Mouse (Mus musculus) stomach, postnatal 0 days (tissue): Measurements from ENCODE around the gene Anln. TPM values are rescaled to one million over a fixed set of nuclear protein-coding genes. Genes with fewer than 3 reads are reported as not detected.

ENCODE experiments used
- ATAC-seq: fragments of 200-750 bp; cut with Nextera tagmentation; 2 replicates; pipeline ENCODE4 v1.8.0; 2017; ENCODE audit not compliant: low FRiP score, low TSS enrichment
- DNase-seq: peaks from one replicate; pipeline ENCODE4 v3.0.0-alpha.2; 2016; ENCODE audit warnings: low spot score
- H3K27ac ChIP-seq: fragments of 300-500 bp; sonication (generic); replicated peaks from 2 replicates; pipeline ENCODE4 v1.5.1; 2014; ENCODE audit warnings: mild to moderate bottlenecking, control low read depth
- H3K27me3 ChIP-seq: fragments of 300-500 bp; sonication (generic); 2 replicates; pipeline ENCODE4 v1.6.1; 2014; ENCODE audit warnings: low read length; ENCODE audit not compliant: control insufficient read depth, insufficient read depth
- H3K36me3 ChIP-seq: fragments of 300-500 bp; sonication (generic); 2 replicates; pipeline ENCODE4 v1.6.1; 2014; ENCODE audit warnings: low read length, mixed read lengths; ENCODE audit not compliant: control insufficient read depth, insufficient read depth
- H3K4me1 ChIP-seq: fragments of 300-500 bp; sonication (generic); replicated peaks from 2 replicates; pipeline ENCODE4 v1.6.1; 2014; ENCODE audit warnings: antibody characterized with exemption; ENCODE audit not compliant: control insufficient read depth, insufficient read depth
- H3K4me2 ChIP-seq: fragments of 300-500 bp; sonication (generic); replicated peaks from 2 replicates; pipeline ENCODE4 v1.6.1; 2014; ENCODE audit warnings: low read depth, mild to moderate bottlenecking, control low read depth, moderate library complexity
- H3K4me3 ChIP-seq: fragments of 300-500 bp; sonication (generic); 2 replicates; pipeline ENCODE4 v1.5.1; 2014; ENCODE audit warnings: low read depth, low read length, control low read depth
- H3K9ac ChIP-seq: fragments of 300-500 bp; sonication (generic); 2 replicates; pipeline ENCODE4 v1.6.1; 2014; ENCODE audit warnings: mild to moderate bottlenecking, low read length, control low read depth, mixed read lengths
- H3K9me3 ChIP-seq: fragments of 300-500 bp; sonication (generic); 2 replicates; pipeline ENCODE4 v1.6.1; 2016; ENCODE audit warnings: low read length; ENCODE audit not compliant: control insufficient read depth
- CTCF ChIP-seq: IDR thresholded peaks from 2 replicates; pipeline ENCODE4 v1.5.1; 2016; ENCODE audit warnings: antibody characterized with exemption, low read depth, mild to moderate bottlenecking, moderate library complexity
- EP300 ChIP-seq: optimal IDR thresholded peaks from 2 replicates; pipeline ENCODE3; 2016; ENCODE audit warnings: antibody characterized with exemption
- whole genome bisulfite sequencing: fragments of 180-500 bp; shearing (Covaris S2); extraction: QIAGEN DNeasy Blood & Tissue Kit; methylation state at CpG from one replicate; pipeline ENCODE4 v1.1.7; 2014; 5-methylcytosine and 5-hydroxymethylcytosine counted together
- polyA plus RNA-seq: library from polyadenylated mRNA; unstranded; fragments of >200 nt; fragmentation: Nextera tagmentation; extraction: Ambion mirVana; gene quantifications from 2 replicates; pipeline ENCODE4 v1.2.1, GENCODE M21; 2015

The Anln gene
- polyA plus RNA-seq, 1 experiment from 2014 or later, result 15.7 TPM

DNA sequence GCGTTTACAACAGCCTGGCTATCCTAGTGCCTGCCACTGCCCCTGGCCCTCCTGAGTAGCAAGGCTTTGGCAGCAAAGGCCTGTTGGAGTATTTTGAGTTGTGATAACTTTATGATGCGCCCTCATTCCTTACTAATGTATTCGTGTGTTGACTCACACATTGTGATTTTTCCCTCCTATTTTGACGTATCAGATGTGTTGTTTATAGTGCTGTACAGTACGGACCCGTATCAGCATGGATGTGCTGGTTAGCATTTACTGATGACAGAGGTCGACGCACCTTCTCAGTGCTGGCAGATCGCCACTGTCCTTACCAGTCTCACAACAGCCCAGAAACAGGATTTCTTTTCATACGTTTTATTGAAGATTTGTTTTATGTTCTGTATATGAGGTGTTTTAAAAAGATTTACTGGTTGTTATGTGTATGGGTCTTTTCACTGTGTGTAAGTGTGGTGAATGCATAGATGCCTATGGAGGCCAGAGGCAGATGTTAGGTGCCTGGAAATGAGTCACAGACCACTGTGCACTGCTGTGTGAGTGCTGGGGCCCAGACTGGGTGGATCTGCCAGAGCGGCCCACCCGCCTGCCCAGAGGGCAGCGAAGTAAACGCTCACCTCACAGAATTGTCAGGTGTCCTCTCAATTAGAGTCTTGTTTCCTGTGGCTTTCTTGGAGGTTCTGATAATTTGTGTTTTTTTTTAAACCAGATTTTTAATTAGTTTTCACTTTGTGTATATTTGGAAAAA lies 39.9 kb upstream of the Anln start:
- WGBS, result 78% methylated on average over 14 of the region's 14 CpGs
- H3K9ac ChIP-seq, result no peak overlapping the region
- H3K27ac ChIP-seq, result no peak overlapping the region
- TF ChIP-seq CTCF (no peak), EP300 (no peak)
- H3K4me3 ChIP-seq, result no peak overlapping the region
- H3K4me1 ChIP-seq, result 0 out of 2 replicates have a peak, but pooled peaks cover 7% of the 10 kb centered on the region
- no peaks in the 10 kb centered on the region for H3K36me3 ChIP-seq
- ATAC-seq (no peak), DNase-seq (no peak)
- H3K27me3 ChIP-seq, result no peaks in the 10 kb centered on the region
- no peaks in the 10 kb centered on the region for H3K9me3 ChIP-seq
- H3K4me2 ChIP-seq, result no peak overlapping the region

DNA sequence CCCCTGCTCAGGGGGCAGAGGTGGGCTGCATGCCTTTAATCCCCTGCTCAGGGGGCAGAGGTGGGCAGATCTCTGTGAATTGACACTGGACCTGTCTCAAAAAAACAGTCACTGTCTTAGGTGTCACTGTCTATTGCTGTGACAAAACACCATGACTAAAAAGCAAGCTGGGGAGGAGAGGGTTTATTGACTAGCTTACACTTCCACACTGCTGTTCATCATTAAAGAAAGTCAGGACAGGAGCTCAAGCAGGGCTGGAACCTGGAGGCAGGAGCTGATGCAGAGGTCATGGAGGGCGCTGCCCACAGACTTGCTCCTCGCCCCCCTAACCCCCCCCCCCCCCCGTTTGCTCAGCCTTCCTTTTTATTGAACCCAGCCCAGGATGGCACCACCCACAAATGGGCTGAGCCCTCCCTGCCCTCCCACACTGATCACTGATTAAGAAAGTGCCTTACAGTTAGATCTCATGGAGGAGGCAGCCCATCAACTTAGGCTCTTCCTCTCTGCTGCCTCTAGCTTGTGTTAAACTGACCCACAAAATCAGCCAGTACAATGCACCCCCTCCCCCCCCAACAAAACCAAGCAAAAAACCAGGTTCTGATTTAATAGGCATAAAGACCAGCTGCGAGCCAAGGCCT lies 39.2 kb upstream of the Anln start:
- Histone ChIP-seq H3K9ac (no peak overlapping the region), H3K36me3 (no peaks in the 10 kb centered on the region), H3K4me2 (no peak overlapping the region), H3K9me3 (no peaks in the 10 kb centered on the region), H3K4me3 (no peak overlapping the region), H3K27ac (no peak overlapping the region), H3K4me1 (0 out of 2 replicates have a peak, but pooled peaks cover 7% of the 10 kb centered on the region), H3K27me3 (no peaks in the 10 kb centered on the region)
- TF ChIP-seq CTCF, result no peak
- no peak for TF ChIP-seq EP300
- WGBS, result 62% methylated on average over 3 of the region's 4 CpGs
- ATAC-seq (no peak), DNase-seq (no peak)

DNA sequence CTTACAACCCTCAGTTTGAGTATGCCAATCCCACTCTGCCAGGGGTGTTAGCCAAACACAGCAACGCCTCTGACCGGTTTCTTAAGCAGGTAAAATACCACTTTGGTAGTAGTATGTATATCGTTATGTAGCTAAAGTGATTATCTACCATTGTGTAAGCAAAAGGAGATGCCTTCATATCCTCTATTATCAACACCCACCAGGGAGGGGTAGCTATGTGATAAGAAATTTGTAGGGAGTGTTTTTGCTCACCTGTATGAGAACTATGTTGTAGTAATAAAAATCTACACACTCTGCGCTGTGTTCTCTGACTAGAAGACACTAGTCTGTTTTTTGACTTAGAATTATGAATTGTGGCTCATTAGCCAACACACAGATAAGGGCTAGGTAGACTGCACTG lies 35.7 kb upstream of the Anln start:
- TF ChIP-seq EP300 (no peak), CTCF (no peak)
- no peaks in the 10 kb centered on the region for H3K27me3 ChIP-seq
- DNase-seq (no peak), ATAC-seq (no peak)
- H3K4me1 ChIP-seq, result 0 out of 2 replicates have a peak, but pooled peaks cover 2% of the 10 kb centered on the region
- H3K36me3 ChIP-seq, result no peaks in the 10 kb centered on the region
- H3K4me2 ChIP-seq, result no peak overlapping the region
- no peaks in the 10 kb centered on the region for H3K9me3 ChIP-seq
- H3K9ac ChIP-seq, result no peak overlapping the region
- H3K27ac ChIP-seq, result no peak overlapping the region
- no peak overlapping the region for H3K4me3 ChIP-seq
- WGBS, result 77% methylated on average over 4 of the region's 4 CpGs

DNA sequence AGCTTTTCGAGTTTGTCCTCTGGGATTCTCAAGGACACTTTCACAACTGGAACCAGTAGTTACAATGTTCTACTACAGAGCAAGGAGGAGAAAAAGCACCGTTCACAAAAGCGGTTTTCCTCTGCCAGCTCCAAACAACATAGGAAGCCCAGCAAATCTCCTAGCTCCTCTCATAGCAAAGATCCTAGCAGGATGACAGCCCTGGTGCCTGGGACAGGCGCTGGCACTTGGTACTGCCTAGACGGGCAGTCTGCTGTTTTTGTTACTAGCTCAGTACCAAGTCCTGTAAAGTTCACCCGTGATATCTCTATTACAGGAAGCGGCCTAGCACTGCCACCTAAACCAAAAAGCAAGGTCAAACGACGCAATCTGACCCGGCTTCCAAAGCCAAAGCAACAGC lies 35.2 kb upstream of the Anln start:
- no peak overlapping the region for H3K4me3 ChIP-seq
- 76% methylated on average over 10 of the region's 10 CpGs for WGBS
- H3K9ac ChIP-seq, result no peak overlapping the region
- no peaks in the 10 kb centered on the region for H3K27me3 ChIP-seq
- no peak overlapping the region for H3K27ac ChIP-seq
- no peaks in the 10 kb centered on the region for H3K36me3 ChIP-seq
- no peaks in the 10 kb centered on the region for H3K4me1 ChIP-seq
- H3K9me3 ChIP-seq, result no peaks in the 10 kb centered on the region
- DNase-seq (no peak), ATAC-seq (no peak)
- H3K4me2 ChIP-seq, result no peak overlapping the region
- no peak for TF ChIP-seq EP300
- TF ChIP-seq CTCF, result no peak

DNA sequence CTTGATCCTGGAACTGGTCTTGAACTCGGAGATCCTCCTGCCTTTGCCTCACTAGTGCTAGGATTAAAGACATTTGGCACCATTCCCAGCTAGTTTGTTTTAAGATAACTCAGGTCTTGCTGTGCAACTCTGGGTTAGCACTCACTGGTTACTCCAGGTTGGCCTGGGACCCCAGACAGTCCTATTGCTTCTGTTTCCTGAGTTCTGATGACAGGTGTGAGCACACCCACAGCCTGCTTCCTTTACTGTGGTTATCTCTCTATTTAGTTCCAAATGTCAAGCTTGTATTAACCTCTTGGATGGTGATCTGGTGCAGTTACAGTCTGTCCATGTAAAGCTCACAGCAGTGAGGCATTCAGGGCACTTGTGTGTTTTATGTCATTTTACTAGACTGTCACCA lies 34.5 kb upstream of the Anln start:
- TF ChIP-seq CTCF (no peak), EP300 (no peak)
- Histone ChIP-seq H3K9ac (no peak overlapping the region), H3K4me3 (no peak overlapping the region)

DNA sequence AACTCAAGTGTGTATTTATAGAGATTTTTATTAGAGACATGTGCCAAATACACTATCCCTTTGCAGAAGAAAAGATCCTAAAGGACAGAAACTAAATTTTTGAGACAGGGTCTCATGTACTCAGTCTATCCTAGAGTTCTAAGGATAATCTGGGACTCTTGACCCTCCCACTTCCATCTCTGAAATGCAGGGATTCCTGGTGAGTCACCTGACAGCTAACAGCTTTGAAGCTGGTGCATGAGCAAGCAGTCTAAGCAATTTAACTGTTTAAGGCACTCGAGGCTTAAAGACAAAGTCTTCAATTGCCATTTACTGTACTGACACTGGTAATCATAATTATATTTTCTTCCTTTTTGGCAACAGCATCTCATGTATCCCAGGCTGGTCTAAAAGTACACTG lies 33.6 kb upstream of the Anln start:
- Histone ChIP-seq H3K4me1 (no peaks in the 10 kb centered on the region), H3K9ac (no peak overlapping the region), H3K4me2 (no peak overlapping the region), H3K4me3 (no peak overlapping the region), H3K9me3 (no peaks in the 10 kb centered on the region), H3K27me3 (no peaks in the 10 kb centered on the region), H3K27ac (no peak overlapping the region), H3K36me3 (no peaks in the 10 kb centered on the region)
- DNase-seq, result no peak
- TF ChIP-seq CTCF (no peak), EP300 (no peak)
- no peak for ATAC-seq
- 33% methylated on average over 1 of the region's 1 CpGs for WGBS

More for the DNA sequence above, 34.5 kb upstream of the Anln start:
- H3K27me3 ChIP-seq, result no peaks in the 10 kb centered on the region
- no peak overlapping the region for H3K27ac ChIP-seq
- ATAC-seq, result no peak
- no peak for DNase-seq
- H3K4me2 ChIP-seq, result no peak overlapping the region
- whole genome bisulfite sequencing, result 54% methylated on average over 1 of the region's 1 CpGs
- H3K36me3 ChIP-seq, result no peaks in the 10 kb centered on the region
- no peaks in the 10 kb centered on the region for H3K4me1 ChIP-seq
- H3K9me3 ChIP-seq, result no peaks in the 10 kb centered on the region
